Mouse (Mus musculus) heart, postnatal 0 days (tissue): ENCODE results near the gene Tmem109. TPM values are rescaled to one million over a fixed set of nuclear protein-coding genes. Genes with fewer than 3 reads are reported as not detected.

Source experiments
- ATAC-seq: fragments of 200-750 bp; cut with Nextera tagmentation; 2 replicates; pipeline ENCODE4 v1.8.0; 2017; ENCODE audit warnings: low read depth, moderate number of reproducible peaks, moderate library complexity; ENCODE audit not compliant: insufficient read depth
- DNase-seq: peaks from one replicate; pipeline ENCODE4 v3.0.0-alpha.2; 2016; ENCODE audit warnings: low spot score
- H3K27ac ChIP-seq: fragments of 300-500 bp; sonication (generic); 2 replicates; pipeline ENCODE4 v1.5.1; 2014; ENCODE audit warnings: low read depth, mild to moderate bottlenecking
- H3K27me3 ChIP-seq: fragments of 300-500 bp; sonication (generic); 2 replicates; pipeline ENCODE4 v1.6.1; 2014; ENCODE audit warnings: low read length, mixed read lengths; ENCODE audit not compliant: control insufficient read depth, insufficient read depth
- H3K36me3 ChIP-seq: fragments of 300-500 bp; sonication (generic); replicated peaks from 2 replicates; pipeline ENCODE4 v1.6.1; 2014; ENCODE audit warnings: low read length, mixed read lengths; ENCODE audit not compliant: control insufficient read depth, insufficient read depth
- H3K4me1 ChIP-seq: fragments of 300-500 bp; sonication (generic); 2 replicates; pipeline ENCODE4 v1.6.1; 2014; ENCODE audit warnings: antibody characterized with exemption; ENCODE audit not compliant: control insufficient read depth, insufficient read depth
- H3K4me2 ChIP-seq: fragments of 300-500 bp; sonication (generic); 2 replicates; pipeline ENCODE4 v1.6.1; 2014; ENCODE audit warnings: low read depth, mild to moderate bottlenecking, low read length, moderate library complexity
- H3K4me3 ChIP-seq: fragments of 300-500 bp; sonication (generic); 2 replicates; pipeline ENCODE4 v1.5.1; 2014; ENCODE audit warnings: low read depth, low read length
- H3K9ac ChIP-seq: fragments of 300-500 bp; sonication (generic); replicated peaks from 2 replicates; pipeline ENCODE4 v1.6.1; 2014; ENCODE audit warnings: low read depth, low read length, mixed read lengths
- H3K9me3 ChIP-seq: fragments of 300-500 bp; sonication (generic); replicated peaks from 2 replicates; pipeline ENCODE4 v1.6.1; 2016; ENCODE audit warnings: low read length; ENCODE audit not compliant: control insufficient read depth
- CTCF ChIP-seq: IDR thresholded peaks from 2 replicates; pipeline ENCODE4 v1.5.1; 2016; ENCODE audit warnings: antibody characterized with exemption, control low read depth, low read depth
- EP300 ChIP-seq: IDR thresholded peaks from 2 replicates; pipeline ENCODE4 v1.6.1; 2016; ENCODE audit warnings: antibody characterized with exemption, low read depth
- WGBS: fragments of 180-500 bp; shearing (Covaris S2); extraction: QIAGEN DNeasy Blood & Tissue Kit; methylation state at CpG from one replicate; pipeline ENCODE4 v1.1.7; 2014; 5-methylcytosine and 5-hydroxymethylcytosine counted together
- polyA plus RNA-seq: library from polyadenylated mRNA; unstranded; fragments of >200 nt; fragmentation: Nextera tagmentation; extraction: Ambion mirVana; gene quantifications from 2 replicates; pipeline ENCODE4 v1.2.1, GENCODE M21; 2015
- total RNA-seq: library from RNA; depleted of rRNA; stranded (reverse); fragments of >200 nt; gene quantifications from 2 replicates; pipeline ENCODE4 v1.2.3, GENCODE M21; 2014; ENCODE audit warnings: low replicate concordance

Tmem109 gene
- total and polyA plus RNA-seq, 2 experiments from 2014 or later = 80.6 to 85.8 TPM

- Histone ChIP-seq H3K27me3 (no peaks in the 10 kb centered on the region), H3K4me1 (peaks cover 14% of the 10 kb centered on the region; the same call in 1 of the 2 replicates), H3K36me3 (peaks cover 45% of the 10 kb centered on the region), H3K4me3 (no peak overlapping the region), H3K9ac (no peak overlapping the region), H3K4me2 (no peak overlapping the region), H3K27ac (no peak overlapping the region), H3K9me3 (no peaks in the 10 kb centered on the region)
- 88% methylated on average over 3 of the region's 3 CpGs for WGBS
- ATAC-seq = no peak
- DNase-seq = no peak
- TF ChIP-seq EP300 = no peak
These were observed 11.1 kb downstream of the Tmem109 start for GRCm38 (mm10) chr19:10870676-10871075.

- 7% methylated on average over 8 of the region's 8 CpGs for WGBS
- Histone ChIP-seq H3K4me2 (peak within 1 kb of the TSS; percentile 84), H3K27me3 (no peaks in the 10 kb centered on the region), H3K27ac (peak within 1 kb of the TSS; percentile 52; the same call in 1 of the 2 replicates), H3K9me3 (no peaks in the 10 kb centered on the region), H3K4me3 (peak within 1 kb of the TSS; percentile 70), H3K4me1 (peaks cover 14% of the 10 kb centered on the region; the same call in 1 of the 2 replicates), H3K36me3 (peaks cover 52% of the 10 kb centered on the region), H3K9ac (peak within 1 kb of the TSS; percentile 67)
- TF ChIP-seq CTCF (no peak), EP300 (no peak)
- no peak for DNase-seq
- no peak for ATAC-seq
These were observed 11.8 kb downstream of the Tmem109 start, which contains the start of gene Tmem132a for GRCm38 (mm10) chr19:10869886-10870527. TSS of gene Tmem132a (minus strand) at chr19:10869940.

- peak overlapping the region; percentile 84 for H3K4me2 ChIP-seq
- H3K4me1 ChIP-seq = peaks cover 14% of the 10 kb centered on the region; the same call in 1 of the 2 replicates
- TF ChIP-seq EP300 (no peak; the same call in 1 of the 2 replicates), CTCF (peak; percentile 12)
- peak overlapping the region; percentile 52; the same call in 1 of the 2 replicates for H3K27ac ChIP-seq
- peaks cover 57% of the 10 kb centered on the region for H3K36me3 ChIP-seq
- under 1% methylated on average over 42 of the region's 43 CpGs for WGBS
- H3K27me3 ChIP-seq = no peaks in the 10 kb centered on the region
- peak; percentile 74 for DNase-seq
- no peaks in the 10 kb centered on the region for H3K9me3 ChIP-seq
- peak overlapping the region; percentile 67 for H3K9ac ChIP-seq
- H3K4me3 ChIP-seq = peak overlapping the region; percentile 70
- ATAC-seq = peak; percentile 91
These were observed 12.4 kb downstream of the Tmem109 start for GRCm38 (mm10) chr19:10869241-10869885.

- Histone ChIP-seq H3K27me3 (no peaks in the 10 kb centered on the region), H3K9ac (peak overlapping the region; percentile 67), H3K36me3 (peaks cover 57% of the 10 kb centered on the region), H3K27ac (no peak overlapping the region; the same call in 1 of the 2 replicates), H3K4me3 (peak overlapping the region; percentile 70), H3K9me3 (no peaks in the 10 kb centered on the region), H3K4me1 (peaks cover 14% of the 10 kb centered on the region; the same call in 1 of the 2 replicates), H3K4me2 (peak overlapping the region; percentile 84)
- DNase-seq (no peak), ATAC-seq (peak; percentile 2; the same call in 1 of the 2 replicates)
- WGBS = 2% methylated on average over 17 of the region's 17 CpGs
- TF ChIP-seq CTCF = no peak
- TF ChIP-seq EP300 = no peak
These were observed 13.1 kb downstream of the Tmem109 start for GRCm38 (mm10) chr19:10868623-10869141.

GRCm38 (mm10) chr19:10867946-10868622 lies 13.7 kb downstream of the Tmem109 start:
- WGBS = 42% methylated on average over 5 of the region's 5 CpGs
- Histone ChIP-seq H3K4me2 (peak overlapping the region; percentile 84), H3K36me3 (peaks cover 57% of the 10 kb centered on the region), H3K9me3 (no peaks in the 10 kb centered on the region), H3K27ac (no peak overlapping the region), H3K4me1 (peaks cover 14% of the 10 kb centered on the region; the same call in 1 of the 2 replicates), H3K9ac (peak overlapping the region; percentile 67; the same call in 1 of the 2 replicates), H3K27me3 (no peaks in the 10 kb centered on the region), H3K4me3 (peak overlapping the region; percentile 70)
- ATAC-seq = no peak
- DNase-seq = no peak
- TF ChIP-seq EP300 (no peak), CTCF (no peak)
